Mouse (Mus musculus): ENCODE measurements around the gene Neurog3. TPM values are rescaled to one million over a fixed set of nuclear protein-coding genes. Genes with fewer than 3 reads are reported as not detected.

Neurog3 gene
- total and polyA plus RNA-seq, 3 experiments: not detected

DNA sequence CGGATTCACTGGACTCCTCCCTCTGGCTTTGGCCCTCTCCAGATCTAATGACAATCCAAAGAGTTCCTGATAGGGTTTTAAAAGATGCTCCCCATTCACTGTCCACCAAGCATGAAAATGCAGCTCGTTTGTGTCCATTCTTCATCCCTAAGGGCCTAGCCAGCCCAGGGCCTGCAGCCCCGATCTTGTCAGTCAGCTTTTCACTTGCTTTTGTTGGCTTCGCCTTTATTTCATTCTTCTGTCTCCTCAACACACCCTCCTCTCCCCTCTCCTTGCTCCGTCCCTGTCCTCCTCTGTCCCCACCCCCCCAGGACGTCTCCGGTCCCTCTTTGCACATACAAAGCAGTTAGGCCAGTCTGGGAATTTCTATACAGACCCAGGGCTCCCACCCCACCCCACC lies 17.0 kb downstream of the Neurog3 start:
- no peaks in the 10 kb centered on the region for H3K9me3 ChIP-seq (replicated peaks; ENCODE audit: insufficient read depth, low read length)
- H3K27me3 ChIP-seq (ENCODE audit: control insufficient read depth in 1 of 2, insufficient read depth in 2 of 2, low read length in 2 of 2): peaks cover 0 to 7% of the 10 kb centered on the region in 2 experiments; a peak in 2 of 4 replicates
- TF ChIP-seq POLR2AphosphoS2 (IDR thresholded peaks at IDR 0.05; ENCODE audit: low read length) (no peak), RAD21 (IDR thresholded peaks at IDR 0.05; ENCODE audit: low read depth, low read length) (no peak), JUND (IDR thresholded peaks at IDR 0.05; ENCODE audit: low read depth, low read length) (no peak), EP300 (IDR thresholded peaks at IDR 0.05; ENCODE audit: low read depth in 1 of 2, low read length in 2 of 2) (no peak), MYC (IDR thresholded peaks at IDR 0.05; ENCODE audit: low read depth, low read length) (no peak), ZMIZ1 (IDR thresholded peaks at IDR 0.05; ENCODE audit: low read depth, low read length) (no peak), MAZ (IDR thresholded peaks at IDR 0.05; ENCODE audit: low read depth, low read length) (no peak), USF2 (IDR thresholded peaks at IDR 0.05; ENCODE audit: borderline replicate concordance in 1 of 2, insufficient read depth in 1 of 2, low read depth in 1 of 2, low read length in 2 of 2) (no peak), MEF2A (IDR thresholded peaks at IDR 0.05; ENCODE audit: extremely low read depth, insufficient replicate concordance, low read depth, low read length, poor library complexity, severe bottlenecking) (no peak), ZNF384 (IDR thresholded peaks at IDR 0.05; ENCODE audit: low read depth, low read length) (no peak), MAFK (IDR thresholded peaks at IDR 0.05; ENCODE audit: borderline replicate concordance, low read depth, low read length) (no peak), SMC3 (IDR thresholded peaks at IDR 0.05; ENCODE audit: low read depth, low read length) (no peak), MAX (IDR thresholded peaks at IDR 0.05; ENCODE audit: low read length) (no peak), SIN3A (IDR thresholded peaks at IDR 0.05; ENCODE audit: low read length) (no peak), GABPA (IDR thresholded peaks at IDR 0.05; ENCODE audit: low read depth, low read length) (no peak), CHD1 (IDR thresholded peaks at IDR 0.05; ENCODE audit: low read depth, low read length) (no peak)
- no peak overlapping the region for H3K27ac ChIP-seq (ENCODE audit: control insufficient read depth, low read depth, low read length)
- H3K79me2 ChIP-seq (ENCODE audit: control insufficient read depth, insufficient read depth, low read length, poor library complexity): no peaks in the 10 kb centered on the region
- H3K36me3 ChIP-seq (ENCODE audit: control insufficient read depth in 1 of 2, insufficient read depth in 2 of 2, low read length in 2 of 2): no peaks in the 10 kb centered on the region
- no peak for DNase-seq (ENCODE audit: low read depth, low spot score)
- H3K9ac ChIP-seq (ENCODE audit: control insufficient read depth, low read depth, low read length, poor library complexity, severe bottlenecking): no peak overlapping the region
- H3K4me1 ChIP-seq (ENCODE audit: control insufficient read depth in 1 of 2, insufficient read depth in 2 of 2, low read length in 2 of 2): no peaks in the 10 kb centered on the region
- no peak overlapping the region for H3K4me3 ChIP-seq (ENCODE audit: control insufficient read depth in 1 of 2, insufficient read depth in 1 of 2, low read depth in 2 of 2, low read length in 2 of 2)

DNA sequence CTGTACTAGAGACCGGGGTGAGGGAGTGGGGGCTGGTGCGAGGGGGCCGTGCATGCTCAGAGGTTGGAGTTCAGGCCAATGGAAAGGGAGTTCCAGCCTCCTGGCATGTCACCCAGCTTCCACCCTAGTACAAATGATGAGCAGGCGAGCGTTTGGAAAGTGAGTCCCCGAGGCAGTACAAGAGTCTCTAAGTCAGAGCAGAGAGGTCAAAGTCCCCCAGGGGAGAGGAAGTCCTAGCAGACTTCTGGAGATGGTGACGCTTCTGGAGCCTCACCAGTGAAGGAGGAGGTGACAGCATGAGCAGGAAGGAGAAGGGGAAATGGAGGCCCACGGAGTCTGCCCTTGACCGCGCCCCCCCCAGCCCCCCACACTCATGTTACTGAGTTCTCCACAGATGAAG lies 29.5 kb downstream of the Neurog3 start:
- no peak for DNase-seq (ENCODE audit: low read depth, low spot score)
- H3K27me3 ChIP-seq (ENCODE audit: control insufficient read depth in 1 of 2, insufficient read depth in 2 of 2, low read length in 2 of 2): no peaks in the 10 kb centered on the region; a peak in 3 of 4 replicates
- no peak for TF ChIP-seq TBP (IDR thresholded peaks at IDR 0.05; ENCODE audit: low read depth, low read length)
- TF ChIP-seq KAT2A (conservative IDR thresholded peaks at IDR 0.05; ENCODE audit: low read depth, low read length): no peak
- no peak for TF ChIP-seq EP300 (IDR thresholded peaks at IDR 0.05; ENCODE audit: low read depth in 1 of 2, low read length in 2 of 2)
- TF ChIP-seq ZNF384 (IDR thresholded peaks at IDR 0.05; ENCODE audit: low read depth, low read length): no peak
- no peak for TF ChIP-seq ZKSCAN1 (IDR thresholded peaks at IDR 0.05; ENCODE audit: low read depth, low read length)
- TF ChIP-seq CHD2 (IDR thresholded peaks at IDR 0.05; ENCODE audit: low read length): no peak
- no peak for TF ChIP-seq RAD21 (IDR thresholded peaks at IDR 0.05; ENCODE audit: low read depth, low read length)
- TF ChIP-seq POLR2AphosphoS5 (IDR thresholded peaks at IDR 0.05; ENCODE audit: borderline replicate concordance, low read depth, low read length): no peak
- TF ChIP-seq MAX (IDR thresholded peaks at IDR 0.05; ENCODE audit: low read length): no peak
- no peaks in the 10 kb centered on the region for H3K36me3 ChIP-seq (ENCODE audit: control insufficient read depth in 1 of 2, insufficient read depth in 2 of 2, low read length in 2 of 2)
- H3K9ac ChIP-seq (ENCODE audit: control insufficient read depth, low read depth, low read length, poor library complexity, severe bottlenecking): no peak overlapping the region
- no peaks in the 10 kb centered on the region for H3K9me3 ChIP-seq (replicated peaks; ENCODE audit: insufficient read depth, low read length)
- no peaks in the 10 kb centered on the region for H3K4me1 ChIP-seq (ENCODE audit: control insufficient read depth in 1 of 2, insufficient read depth in 2 of 2, low read length in 2 of 2)
- H3K79me2 ChIP-seq (ENCODE audit: control insufficient read depth, insufficient read depth, low read length, poor library complexity): no peaks in the 10 kb centered on the region
- no peak overlapping the region for H3K27ac ChIP-seq (ENCODE audit: control insufficient read depth, low read depth, low read length)
- no peak overlapping the region for H3K4me3 ChIP-seq (ENCODE audit: control insufficient read depth in 1 of 2, insufficient read depth in 1 of 2, low read depth in 2 of 2, low read length in 2 of 2)

All from MEL (cell line).